Mouse (Mus musculus) intestine, postnatal 0 days (tissue): ENCODE measurements around the gene Efr3b. TPM values are rescaled to one million over a fixed set of nuclear protein-coding genes. Genes with fewer than 3 reads are reported as not detected.

Experiments
- ATAC-seq: fragments of 200-750 bp; cut with Nextera tagmentation; 2 replicates; pipeline ENCODE4 v1.8.0; 2017; ENCODE audit warnings: mild to moderate bottlenecking, moderate TSS enrichment, moderate library complexity
- H3K27ac ChIP-seq: fragments of 300-500 bp; sonication (generic); 2 replicates; pipeline ENCODE4 v1.5.1; 2014; ENCODE audit warnings: mild to moderate bottlenecking, low read depth, low read length, moderate library complexity
- H3K27me3 ChIP-seq: fragments of 300-500 bp; sonication (generic); replicated peaks from 2 replicates; pipeline ENCODE4 v1.6.1; 2014; ENCODE audit warnings: low read length, mixed read lengths; ENCODE audit not compliant: control insufficient read depth, insufficient read depth
- H3K36me3 ChIP-seq: fragments of 300-500 bp; sonication (generic); 2 replicates; pipeline ENCODE4 v1.6.1; 2014; ENCODE audit warnings: mild to moderate bottlenecking, moderate library complexity; ENCODE audit not compliant: control insufficient read depth, insufficient read depth
- H3K4me1 ChIP-seq: fragments of 300-500 bp; sonication (generic); replicated peaks from 2 replicates; pipeline ENCODE4 v1.6.1; 2014; ENCODE audit warnings: antibody characterized with exemption, low read length, mixed read lengths; ENCODE audit not compliant: control insufficient read depth, insufficient read depth
- H3K4me2 ChIP-seq: fragments of 300-500 bp; sonication (generic); replicated peaks from 2 replicates; pipeline ENCODE4 v1.6.1; 2014; ENCODE audit warnings: low read depth, mild to moderate bottlenecking, moderate library complexity
- H3K4me3 ChIP-seq: fragments of 300-500 bp; sonication (generic); 2 replicates; pipeline ENCODE4 v1.5.1; 2014; ENCODE audit warnings: low read depth, low read length
- H3K9ac ChIP-seq: fragments of 300-500 bp; sonication (generic); 2 replicates; pipeline ENCODE4 v1.6.1; 2014; ENCODE audit warnings: mild to moderate bottlenecking, low read depth, low read length
- H3K9me3 ChIP-seq: fragments of 300-500 bp; sonication (generic); 2 replicates; pipeline ENCODE4 v1.6.1; 2016; ENCODE audit warnings: mixed run types; ENCODE audit not compliant: control insufficient read depth
- CTCF ChIP-seq: sonication (generic); IDR thresholded peaks from 2 replicates; pipeline ENCODE4 v1.5.1; 2016; ENCODE audit warnings: low read depth, mild to moderate bottlenecking, control low read depth, antibody characterized with exemption, moderate library complexity
- WGBS: fragments of 180-500 bp; shearing (Covaris S2); extraction: QIAGEN DNeasy Blood & Tissue Kit; methylation state at CpG from one replicate; pipeline ENCODE4 v1.1.7; 2014; 5-methylcytosine and 5-hydroxymethylcytosine counted together
- polyA plus RNA-seq: library from polyadenylated mRNA; unstranded; fragments of >200 nt; fragmentation: Nextera tagmentation; extraction: Ambion mirVana; gene quantifications from 2 replicates; pipeline ENCODE4 v1.2.1, GENCODE M21; 2015

Gene Efr3b
- polyA plus RNA-seq, 1 experiment from 2014 or later = 3.2 TPM

DNA sequence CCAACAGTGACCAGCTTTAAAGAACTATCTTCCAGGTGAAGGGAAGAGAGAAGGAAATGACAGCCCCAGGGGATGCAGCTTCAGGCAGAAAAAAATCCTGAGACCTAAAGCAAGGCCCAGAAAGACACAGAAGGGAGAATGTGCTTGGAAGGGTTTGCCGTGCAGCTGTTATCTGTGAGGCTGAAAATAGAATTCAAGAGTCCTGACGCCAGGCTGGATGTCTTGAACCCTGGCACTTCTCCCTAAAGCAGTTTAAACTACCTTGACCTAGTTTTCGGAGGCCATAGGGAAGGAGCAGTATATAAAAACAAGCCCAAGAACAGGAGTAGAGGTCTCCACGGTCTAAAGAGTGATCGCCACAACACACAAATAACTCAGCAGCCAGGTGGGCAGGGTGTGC, 3.7 kb upstream of the Efr3b start:
- H3K36me3 ChIP-seq = no peaks in the 10 kb centered on the region
- H3K27ac ChIP-seq = no peak overlapping the region
- WGBS = 70% methylated on average over 5 of the region's 5 CpGs
- H3K9me3 ChIP-seq = no peaks in the 10 kb centered on the region
- H3K4me3 ChIP-seq = no peak overlapping the region
- no peaks in the 10 kb centered on the region for H3K27me3 ChIP-seq
- no peak for TF ChIP-seq CTCF
- H3K4me1 ChIP-seq = 0 out of 2 replicates have a peak, but pooled peaks cover 1% of the 10 kb centered on the region
- no peak overlapping the region for H3K9ac ChIP-seq
- H3K4me2 ChIP-seq = no peak overlapping the region
- ATAC-seq = no peak

DNA sequence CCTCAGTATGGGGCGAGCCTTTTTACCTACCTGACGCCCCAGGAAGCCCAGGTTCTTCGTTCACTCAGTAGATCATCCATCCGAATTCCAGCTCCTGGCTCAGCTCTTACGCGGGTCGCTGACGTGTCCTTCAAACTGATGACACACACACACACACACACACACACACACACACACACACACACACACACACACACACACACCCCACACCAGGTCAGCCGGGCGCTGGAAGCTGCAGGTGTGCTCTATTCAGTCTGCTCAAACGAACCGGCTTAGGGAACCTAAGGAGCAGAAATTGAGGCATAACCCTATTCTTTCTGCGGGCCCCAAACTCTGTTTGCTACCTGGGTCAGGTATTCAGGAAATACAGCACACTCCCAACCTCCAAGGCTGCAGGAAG, 331 bp upstream of the Efr3b start:
- ATAC-seq = no peak; the same call in 1 of the 2 replicates
- WGBS = under 1% methylated on average over 13 of the region's 13 CpGs

GRCm38 (mm10) chr12:4037511-4037910, 1.2 kb downstream of the Efr3b start:
- no peak for ATAC-seq
- Histone ChIP-seq H3K27ac (no peak overlapping the region), H3K9ac (no peak overlapping the region), H3K4me3 (peak overlapping the region; percentile 72), H3K27me3 (no peaks in the 10 kb centered on the region), H3K36me3 (no peaks in the 10 kb centered on the region), H3K9me3 (no peaks in the 10 kb centered on the region), H3K4me1 (peaks cover 9% of the 10 kb centered on the region; the same call in 1 of the 2 replicates), H3K4me2 (peak overlapping the region; percentile 98)
- no peak for TF ChIP-seq CTCF
- WGBS = 47% methylated on average over 5 of the region's 5 CpGs

More for the DNA sequence above, 331 bp upstream of the Efr3b start:
- TF ChIP-seq CTCF = no peak
- Histone ChIP-seq H3K4me1 (peaks cover 9% of the 10 kb centered on the region; the same call in 1 of the 2 replicates), H3K27ac (0 out of 2 replicates have a peak overlapping the region, but pooled peaks have one; percentile 60), H3K4me2 (peak overlapping the region; percentile 98), H3K36me3 (no peaks in the 10 kb centered on the region), H3K27me3 (no peaks in the 10 kb centered on the region), H3K9ac (peak overlapping the region; percentile 62; the same call in 1 of the 2 replicates), H3K4me3 (peak overlapping the region; percentile 72), H3K9me3 (no peaks in the 10 kb centered on the region)

DNA sequence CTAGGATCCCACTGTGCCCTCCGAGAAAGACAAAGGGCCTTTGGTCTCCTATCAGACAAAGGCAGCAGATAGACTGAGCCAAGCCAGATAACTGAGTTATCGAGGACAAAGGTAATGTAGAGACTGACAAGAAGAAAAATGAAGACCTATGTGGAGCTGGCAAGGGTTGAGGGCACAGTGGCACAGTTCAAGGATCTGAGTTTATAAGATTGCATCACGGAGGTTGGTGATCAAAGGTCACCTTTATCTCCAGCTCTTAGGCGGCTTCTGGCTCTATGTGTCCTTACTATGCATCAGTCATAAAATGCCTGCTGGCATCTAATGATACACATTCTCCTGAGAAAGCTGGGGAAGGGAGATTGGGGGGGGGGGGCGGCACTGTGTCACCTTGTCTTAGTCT, 2.6 kb downstream of the Efr3b start:
- Histone ChIP-seq H3K9ac (no peak overlapping the region), H3K9me3 (no peaks in the 10 kb centered on the region), H3K4me3 (no peak overlapping the region), H3K4me2 (0 out of 2 replicates have a peak overlapping the region, but pooled peaks have one; percentile 98), H3K4me1 (peaks cover 9% of the 10 kb centered on the region; the same call in 1 of the 2 replicates), H3K27ac (peak overlapping the region; percentile 60; the same call in 1 of the 2 replicates), H3K27me3 (no peaks in the 10 kb centered on the region), H3K36me3 (no peaks in the 10 kb centered on the region)
- 52% methylated on average over 5 of the region's 5 CpGs for WGBS
- no peak for TF ChIP-seq CTCF
- peak; percentile 83 for ATAC-seq

GRCm38 (mm10) chr12:4029064-4029463, 9.7 kb downstream of the Efr3b start:
- ATAC-seq = no peak
- no peaks in the 10 kb centered on the region for H3K9me3 ChIP-seq
- TF ChIP-seq CTCF = no peak
- no peak overlapping the region for H3K4me3 ChIP-seq
- H3K9ac ChIP-seq = no peak overlapping the region
- 45% methylated on average over 4 of the region's 4 CpGs for WGBS
- H3K36me3 ChIP-seq = no peaks in the 10 kb centered on the region
- H3K4me1 ChIP-seq = no peaks in the 10 kb centered on the region; the same call in 1 of the 2 replicates
- H3K27ac ChIP-seq = no peak overlapping the region
- no peak overlapping the region for H3K4me2 ChIP-seq
- H3K27me3 ChIP-seq = no peaks in the 10 kb centered on the region

DNA sequence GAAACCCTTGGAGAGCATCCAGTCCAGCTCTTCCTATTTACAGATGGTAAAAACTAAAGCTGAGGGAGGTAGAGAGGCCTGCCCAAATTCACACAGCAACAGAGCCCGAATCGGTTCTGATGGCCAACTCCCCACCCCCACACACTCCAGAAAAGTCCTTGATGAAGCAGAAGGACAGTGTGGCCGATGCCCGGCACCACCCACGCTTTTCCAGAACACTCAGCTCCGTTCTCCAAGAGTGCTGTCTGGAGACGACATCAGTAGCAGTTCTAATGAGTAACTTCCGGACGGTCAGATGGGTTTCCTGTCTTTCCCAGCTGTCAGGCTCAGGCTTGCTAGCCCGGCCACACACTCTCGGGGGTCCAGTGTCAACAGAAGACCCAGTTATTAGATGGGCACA, 10.2 kb downstream of the Efr3b start:
- Histone ChIP-seq H3K27me3 (no peaks in the 10 kb centered on the region), H3K27ac (no peak overlapping the region), H3K4me3 (no peak overlapping the region), H3K4me1 (no peaks in the 10 kb centered on the region; the same call in 1 of the 2 replicates), H3K9me3 (no peaks in the 10 kb centered on the region), H3K9ac (no peak overlapping the region), H3K36me3 (no peaks in the 10 kb centered on the region), H3K4me2 (no peak overlapping the region)
- 70% methylated on average over 11 of the region's 11 CpGs for WGBS
- no peak for ATAC-seq
- TF ChIP-seq CTCF = no peak
